Comparison of ENCODE assay signal across 8 mouse cellular contexts in the genomic region with DNA sequence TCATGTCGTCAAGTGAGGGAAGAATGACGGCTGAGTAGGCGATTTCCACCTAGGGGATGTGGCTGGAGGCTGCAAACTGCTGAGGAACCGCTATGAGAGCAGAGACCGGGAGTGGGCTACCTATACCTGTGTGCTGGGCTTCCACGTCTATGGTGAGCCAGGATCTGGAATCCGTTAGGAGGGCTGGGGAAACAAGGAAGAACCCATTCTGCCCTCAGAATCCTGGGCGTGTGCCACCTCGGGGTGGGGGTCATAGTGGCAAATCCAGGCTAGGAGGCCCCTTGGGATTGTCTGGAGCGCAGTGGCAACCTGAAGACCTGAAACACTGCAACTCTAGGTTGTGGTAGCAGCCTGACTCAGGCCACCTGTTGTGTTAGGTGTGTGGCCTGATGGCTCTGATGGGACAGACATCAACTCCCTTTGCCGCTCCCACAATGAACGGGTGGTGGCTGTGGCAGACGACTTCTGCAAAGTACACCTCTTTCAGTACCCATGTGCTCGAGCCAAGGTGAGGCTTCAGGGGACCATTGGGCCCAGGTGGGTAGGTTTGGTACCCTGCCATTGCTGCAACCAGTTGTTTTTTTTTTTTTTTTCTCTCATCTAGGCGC. TPM values are rescaled to one million over a fixed set of nuclear protein-coding genes. Genes with fewer than 3 reads are reported as not detected.
DNase-seq lines count a peak whose midpoint lies in the region; ATAC-seq lines count a peak whose summit lies in the region.
"Had no signal": no experiment of that assay in that cellular context is flagged by ENCODE, and none has a peak within 500 bp of the region (broad histone marks: within the 10 kb centered on the region; RNA-seq: fewer than 3 reads in every experiment).

No protein-coding gene starts in this region.

- peak overlapping the region; percentile 98 for H3K4me3 ChIP-seq in kidney, embryonic 16.5 days (ENCODE audit: low read length)
- peak overlapping the region; percentile 97 for H3K4me3 ChIP-seq in embryonic facial prominence, embryonic 14.5 days (ENCODE audit: low read depth, low read length)
- H3K4me3 ChIP-seq in intestine, embryonic 14.5 days (ENCODE audit: low read depth, low read length) = 0 out of 2 replicates have a peak overlapping the region, but pooled peaks have one; percentile 98
- no peak overlapping the region for H3K4me3 ChIP-seq in neural tube, embryonic 12.5 days

- WGBS in kidney, embryonic 16.5 days = 75% methylated on average over 15 of the region's 15 CpGs
- 75% methylated on average over 14 of the region's 15 CpGs for WGBS in embryonic facial prominence, embryonic 14.5 days
- WGBS in intestine, embryonic 14.5 days = 80% methylated on average over 15 of the region's 15 CpGs
- 77% methylated on average over 15 of the region's 15 CpGs for WGBS in neural tube, embryonic 12.5 days

- peaks cover 34% of the 10 kb centered on the region for H3K4me1 ChIP-seq in kidney, embryonic 16.5 days (ENCODE audit: insufficient read depth, low read length)
- H3K4me1 ChIP-seq in embryonic facial prominence, embryonic 14.5 days (ENCODE audit: control insufficient read depth, insufficient read depth, low read length) = peaks cover 27% of the 10 kb centered on the region; the same call in 1 of the 2 replicates
- H3K4me1 ChIP-seq in intestine, embryonic 14.5 days (replicated peaks; ENCODE audit: control insufficient read depth, insufficient read depth, low read length) = peaks cover 26% of the 10 kb centered on the region
- peaks cover 27% of the 10 kb centered on the region for H3K4me1 ChIP-seq in neural tube, embryonic 12.5 days

- no peak overlapping the region for H3K9ac ChIP-seq in kidney, embryonic 16.5 days (replicated peaks; ENCODE audit: low read length)
- peak overlapping the region; percentile 66; the same call in 1 of the 2 replicates for H3K9ac ChIP-seq in embryonic facial prominence, embryonic 14.5 days (ENCODE audit: low read depth, low read length)
- peak overlapping the region; percentile 99 for H3K9ac ChIP-seq in intestine, embryonic 14.5 days (ENCODE audit: low read length)
- no peak overlapping the region for H3K9ac ChIP-seq in neural tube, embryonic 12.5 days

- H3K4me2 ChIP-seq in kidney, embryonic 16.5 days (replicated peaks; ENCODE audit: low read depth, low read length) = peak overlapping the region; percentile 69
- peak overlapping the region; percentile 61 for H3K4me2 ChIP-seq in embryonic facial prominence, embryonic 14.5 days (ENCODE audit: low read depth, low read length)
- H3K4me2 ChIP-seq in intestine, embryonic 14.5 days (ENCODE audit: low read length) = peak overlapping the region; percentile 75
- H3K4me2 ChIP-seq in neural tube, embryonic 12.5 days (replicated peaks) = peak overlapping the region; percentile 75

- no peak for ATAC-seq in kidney, embryonic 16.5 days (ENCODE audit: low FRiP score, low TSS enrichment)
- no peak for ATAC-seq in embryonic facial prominence, embryonic 14.5 days (ENCODE audit: low read depth)
- no peak for ATAC-seq in intestine, embryonic 14.5 days (replicated peaks; ENCODE audit: low FRiP score, low TSS enrichment, low read depth)
- ATAC-seq in neural tube, embryonic 12.5 days (ENCODE audit: low FRiP score, low read depth) = no peak

- H3K9me3 ChIP-seq in kidney, embryonic 16.5 days (ENCODE audit: low read length) = no peaks in the 10 kb centered on the region
- H3K9me3 ChIP-seq in embryonic facial prominence, embryonic 14.5 days (ENCODE audit: control insufficient read depth, low read length) = no peaks in the 10 kb centered on the region
- no peaks in the 10 kb centered on the region for H3K9me3 ChIP-seq in intestine, embryonic 14.5 days (ENCODE audit: control insufficient read depth, low read length)
- no peaks in the 10 kb centered on the region for H3K9me3 ChIP-seq in neural tube, embryonic 12.5 days

- no peak overlapping the region for H3K27ac ChIP-seq in kidney, embryonic 16.5 days (ENCODE audit: low read length)
- peak overlapping the region; percentile 98 for H3K27ac ChIP-seq in embryonic facial prominence, embryonic 14.5 days (replicated peaks; ENCODE audit: low read depth, low read length)
- H3K27ac ChIP-seq in intestine, embryonic 14.5 days (ENCODE audit: low read depth) = no peak overlapping the region
- 0 out of 2 replicates have a peak overlapping the region, but pooled peaks have one; percentile 96 for H3K27ac ChIP-seq in neural tube, embryonic 12.5 days

- no peaks in the 10 kb centered on the region for H3K27me3 ChIP-seq in kidney, embryonic 16.5 days (ENCODE audit: insufficient read depth, low read length)
- H3K27me3 ChIP-seq in embryonic facial prominence, embryonic 14.5 days (replicated peaks; ENCODE audit: control insufficient read depth, insufficient read depth, low read length) = no peaks in the 10 kb centered on the region
- H3K27me3 ChIP-seq in intestine, embryonic 14.5 days (replicated peaks; ENCODE audit: control insufficient read depth, insufficient read depth, low read length) = no peaks in the 10 kb centered on the region
- no peaks in the 10 kb centered on the region for H3K27me3 ChIP-seq in neural tube, embryonic 12.5 days (replicated peaks)

- H3K36me3 ChIP-seq in kidney, embryonic 16.5 days (ENCODE audit: insufficient read depth, low read length) = peaks cover 36% of the 10 kb centered on the region
- peaks cover 63% of the 10 kb centered on the region for H3K36me3 ChIP-seq in embryonic facial prominence, embryonic 14.5 days (ENCODE audit: control insufficient read depth, insufficient read depth, low read length)
- H3K36me3 ChIP-seq in intestine, embryonic 14.5 days (ENCODE audit: control insufficient read depth, insufficient read depth, low read length) = peaks cover 46% of the 10 kb centered on the region
- H3K36me3 ChIP-seq in neural tube, embryonic 12.5 days = peaks cover 15% of the 10 kb centered on the region

- DNase-seq in kidney, postnatal 25 days = no peak
- no peak for DNase-seq in embryonic facial prominence, embryonic 14.5 days (ENCODE audit: low spot score)
- DNase-seq in intestine, embryonic 14.5 days (ENCODE audit: low spot score) = no peak
- DNase-seq in urinary bladder, postnatal 10 days (ENCODE audit: low spot score) = no peak
- no peak for DNase-seq in adrenal gland, postnatal 14 days
- DNase-seq: kidney, adult 9 months had no signal

RNA-seq across cellular contexts. Expression of a gene that starts 1.0 kb away (rescaled TPM):
- 179 and 180 TPM in 2 replicates for polyA plus RNA-seq in kidney, embryonic 16.5 days (2015; fragmentation: Nextera tagmentation; extraction: Ambion mirVana)
- 39.7 and 43.6 TPM in 2 replicates for polyA plus RNA-seq in embryonic facial prominence, embryonic 14.5 days (2014; fragmentation: Nextera tagmentation; extraction: Ambion mirVana)
- polyA plus RNA-seq in intestine, embryonic 14.5 days (2014; fragmentation: Nextera tagmentation; extraction: Ambion mirVana) = 40.3 and 40.7 TPM in 2 replicates
- polyA plus RNA-seq in neural tube, embryonic 12.5 days (2016; fragmentation: Nextera tagmentation; extraction: Ambion mirVana) = 175 and 177 TPM in 2 replicates
- 93.1 and 105 TPM in 2 replicates for total RNA-seq in adrenal gland, postnatal 14 days (2021)

RNA-seq across cellular contexts. Expression of a gene that starts 11.3 kb away (rescaled TPM):
- polyA plus RNA-seq in kidney, embryonic 16.5 days (2015; fragmentation: Nextera tagmentation; extraction: Ambion mirVana) = 33.2 and 34.1 TPM in 2 replicates
- polyA plus RNA-seq in embryonic facial prominence, embryonic 14.5 days (2014; fragmentation: Nextera tagmentation; extraction: Ambion mirVana) = 18.2 and 20.4 TPM in 2 replicates
- polyA plus RNA-seq in intestine, embryonic 14.5 days (2014; fragmentation: Nextera tagmentation; extraction: Ambion mirVana) = 16.8 and 18.4 TPM in 2 replicates
- polyA plus RNA-seq in neural tube, embryonic 12.5 days (2016; fragmentation: Nextera tagmentation; extraction: Ambion mirVana) = 14.1 and 14.3 TPM in 2 replicates
- total RNA-seq in adrenal gland, postnatal 14 days (2021) = 45.4 and 49.5 TPM in 2 replicates

RNA-seq across cellular contexts. Expression of a gene that starts 11.5 kb away (rescaled TPM):
- 4.3 and 4.5 TPM in 2 replicates for polyA plus RNA-seq in kidney, embryonic 16.5 days (2015; fragmentation: Nextera tagmentation; extraction: Ambion mirVana)
- 2.2 and 2.5 TPM in 2 replicates for polyA plus RNA-seq in embryonic facial prominence, embryonic 14.5 days (2014; fragmentation: Nextera tagmentation; extraction: Ambion mirVana)
- 1.1 and 1.8 TPM in 2 replicates for polyA plus RNA-seq in intestine, embryonic 14.5 days (2014; fragmentation: Nextera tagmentation; extraction: Ambion mirVana)
- 2.1 and 2.3 TPM in 2 replicates for polyA plus RNA-seq in neural tube, embryonic 12.5 days (2016; fragmentation: Nextera tagmentation; extraction: Ambion mirVana)
- total RNA-seq in adrenal gland, postnatal 14 days (2021) = 25.7 and 33.3 TPM in 2 replicates

RNA-seq across cellular contexts. Expression of a gene that starts 13.0 kb away (rescaled TPM):
- polyA plus RNA-seq in kidney, embryonic 16.5 days (2015; fragmentation: Nextera tagmentation; extraction: Ambion mirVana) = 36.0 and 38.3 TPM in 2 replicates
- 24.7 and 27.8 TPM in 2 replicates for polyA plus RNA-seq in embryonic facial prominence, embryonic 14.5 days (2014; fragmentation: Nextera tagmentation; extraction: Ambion mirVana)
- polyA plus RNA-seq in intestine, embryonic 14.5 days (2014; fragmentation: Nextera tagmentation; extraction: Ambion mirVana) = 33.3 and 33.5 TPM in 2 replicates
- 32.5 and 34.6 TPM in 2 replicates for polyA plus RNA-seq in neural tube, embryonic 12.5 days (2016; fragmentation: Nextera tagmentation; extraction: Ambion mirVana)
- 20.2 and 21.7 TPM in 2 replicates for total RNA-seq in adrenal gland, postnatal 14 days (2021)

RNA-seq across cellular contexts. Expression of a gene that starts 20.5 kb away (rescaled TPM):
- polyA plus RNA-seq in kidney, embryonic 16.5 days (2015; fragmentation: Nextera tagmentation; extraction: Ambion mirVana) = 51.1 and 53.5 TPM in 2 replicates
- polyA plus RNA-seq in embryonic facial prominence, embryonic 14.5 days (2014; fragmentation: Nextera tagmentation; extraction: Ambion mirVana) = 42.3 and 42.4 TPM in 2 replicates
- polyA plus RNA-seq in intestine, embryonic 14.5 days (2014; fragmentation: Nextera tagmentation; extraction: Ambion mirVana) = 35.7 and 36.9 TPM in 2 replicates
- 84.2 and 91.5 TPM in 2 replicates for polyA plus RNA-seq in neural tube, embryonic 12.5 days (2016; fragmentation: Nextera tagmentation; extraction: Ambion mirVana)
- total RNA-seq in adrenal gland, postnatal 14 days (2021) = 52.1 and 53.8 TPM in 2 replicates

Comparison
In these comparisons a context has a peak if more than half of its experiments do, and no peak if none do; other contexts are left out.
1. H3K27ac ChIP-seq: peak in embryonic facial prominence, embryonic 14.5 days (single experiment) and neural tube, embryonic 12.5 days (single experiment); none in kidney, embryonic 16.5 days (single experiment) and intestine, embryonic 14.5 days (single experiment).
2. H3K9ac ChIP-seq: peak in embryonic facial prominence, embryonic 14.5 days (single experiment) and intestine, embryonic 14.5 days (single experiment); none in kidney, embryonic 16.5 days (single experiment) and neural tube, embryonic 12.5 days (single experiment).
3. Peak in every context shown above with its lines, with median percentiles within 50 percentile points of each other: H3K4me2 ChIP-seq.